Mouse (Mus musculus): Measurements from ENCODE around the gene Rnf113a2. TPM values are rescaled to one million over a fixed set of nuclear protein-coding genes. Genes with fewer than 3 reads are reported as not detected.
A peak's percentile ranks its signal among the peaks of the same experiment; 100 is the strongest.

Gene Rnf113a2
- polyA plus RNA-seq, 2 experiments = 18.1 to 24.5 TPM

- no peaks in the 10 kb centered on the region for H3K27me3 ChIP-seq (ENCODE audit: control insufficient read depth, insufficient read depth, low read length)
- peak overlapping the region; percentile 60 for H3K4me3 ChIP-seq (replicated peaks; ENCODE audit: low read length)
- ATAC-seq (ENCODE audit: low FRiP score, low read depth) (no peak), DNase-seq (ENCODE audit: low spot score) (no peak)
- peak overlapping the region; percentile 49; the same call in 1 of the 2 replicates for H3K27ac ChIP-seq (replicated peaks; ENCODE audit: low read depth, low read length)
- no peak for TF ChIP-seq POLR2A (IDR thresholded peaks at IDR 0.05; ENCODE audit: borderline replicate concordance, extremely low read depth, insufficient read depth, insufficient read length)
- under 1% methylated on average over 6 of the region's 6 CpGs for WGBS
- peak overlapping the region; percentile 57 for H3K9ac ChIP-seq (ENCODE audit: low read depth, low read length, severe bottlenecking)
- H3K9me3 ChIP-seq (ENCODE audit: control insufficient read depth, low read length) = no peaks in the 10 kb centered on the region
- 0 out of 2 replicates have a peak, but pooled peaks cover 6% of the 10 kb centered on the region for H3K4me1 ChIP-seq (ENCODE audit: control insufficient read depth, insufficient read depth, low read length)
- no peaks in the 10 kb centered on the region for H3K36me3 ChIP-seq (ENCODE audit: control insufficient read depth, insufficient read depth, low read length)
- peak overlapping the region; percentile 90 for H3K4me2 ChIP-seq (replicated peaks; ENCODE audit: low read depth, low read length, severe bottlenecking)
Observed at GRCm38 (mm10) chr12:84450351-84450717, 33.3 kb downstream of the Rnf113a2 start.

DNA sequence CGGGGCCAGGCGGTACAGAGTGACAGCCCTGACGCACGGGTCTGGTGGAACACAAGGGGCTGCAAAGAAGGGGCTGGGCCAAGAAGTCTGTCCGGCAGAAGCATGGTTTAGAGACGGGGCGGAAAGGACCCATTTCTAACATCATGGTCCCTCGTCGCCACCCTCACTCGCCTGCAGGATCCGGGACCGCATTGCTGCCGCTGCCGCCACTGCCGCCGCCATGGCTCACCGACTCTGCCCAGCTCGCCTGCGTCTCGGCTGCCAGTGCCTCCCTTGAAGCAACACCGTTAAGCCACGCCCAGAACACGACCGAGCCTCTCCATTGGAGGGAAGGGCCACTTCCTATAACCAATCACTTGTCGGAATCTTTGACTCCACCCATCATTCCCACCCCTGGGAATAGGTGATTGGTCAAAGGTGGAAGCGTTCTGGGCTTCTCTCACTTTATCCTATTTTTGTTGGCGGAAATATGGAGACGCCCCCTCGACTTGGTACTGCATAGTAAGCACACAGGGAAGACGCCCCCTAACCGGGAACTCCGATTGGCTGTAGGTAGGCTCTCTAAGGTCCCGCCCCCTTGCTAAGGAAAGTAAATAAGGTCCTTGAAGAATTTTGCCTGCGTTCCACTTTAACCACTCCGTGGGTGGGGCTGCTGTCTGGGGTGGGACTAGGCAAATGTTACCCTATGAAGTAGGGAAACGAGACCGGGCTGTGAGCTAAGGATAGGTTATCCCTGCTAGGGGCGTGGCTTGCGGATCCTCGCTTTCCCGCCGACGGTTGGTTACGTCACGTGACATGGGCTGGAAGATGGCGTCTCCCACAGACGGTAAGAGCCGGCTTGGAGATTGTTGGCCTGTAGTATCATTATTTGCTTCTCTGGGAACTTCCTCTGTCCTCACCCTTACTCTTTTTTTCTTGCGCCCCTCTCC is 34.0 kb downstream of the Rnf113a2 start, which contains the start of the genes Aldh6a1 and Lin52:
TSS of gene Aldh6a1 (minus strand) at position 287 of the 929 bp plus-strand sequence.
TSS of gene Lin52 (plus strand) at position 705 of the 929 bp plus-strand sequence.
- Histone ChIP-seq H3K36me3 (ENCODE audit: control insufficient read depth, insufficient read depth, low read length) (no peaks in the 10 kb centered on the region), H3K9me3 (ENCODE audit: control insufficient read depth, low read length) (no peaks in the 10 kb centered on the region), H3K4me1 (ENCODE audit: control insufficient read depth, insufficient read depth, low read length) (0 out of 2 replicates have a peak, but pooled peaks cover 6% of the 10 kb centered on the region), H3K9ac (ENCODE audit: low read depth, low read length, severe bottlenecking) (peak within 1 kb of the TSS; percentile 57), H3K4me2 (replicated peaks; ENCODE audit: low read depth, low read length, severe bottlenecking) (peak within 1 kb of the TSS; percentile 90), H3K27ac (replicated peaks; ENCODE audit: low read depth, low read length) (peak within 1 kb of the TSS; percentile 49; the same call in 1 of the 2 replicates), H3K27me3 (ENCODE audit: control insufficient read depth, insufficient read depth, low read length) (no peaks in the 10 kb centered on the region), H3K4me3 (replicated peaks; ENCODE audit: low read length) (peak within 1 kb of the TSS; percentile 60)
- WGBS = under 1% methylated on average over 48 of the region's 49 CpGs
- ATAC-seq (ENCODE audit: low FRiP score, low read depth) (peak; percentile 99), DNase-seq (ENCODE audit: low spot score) (peak; percentile 100)
- 0 out of 2 replicates have a peak, but pooled peaks have one; percentile 62 for TF ChIP-seq POLR2A (IDR thresholded peaks at IDR 0.05; ENCODE audit: borderline replicate concordance, extremely low read depth, insufficient read depth, insufficient read length)

DNA sequence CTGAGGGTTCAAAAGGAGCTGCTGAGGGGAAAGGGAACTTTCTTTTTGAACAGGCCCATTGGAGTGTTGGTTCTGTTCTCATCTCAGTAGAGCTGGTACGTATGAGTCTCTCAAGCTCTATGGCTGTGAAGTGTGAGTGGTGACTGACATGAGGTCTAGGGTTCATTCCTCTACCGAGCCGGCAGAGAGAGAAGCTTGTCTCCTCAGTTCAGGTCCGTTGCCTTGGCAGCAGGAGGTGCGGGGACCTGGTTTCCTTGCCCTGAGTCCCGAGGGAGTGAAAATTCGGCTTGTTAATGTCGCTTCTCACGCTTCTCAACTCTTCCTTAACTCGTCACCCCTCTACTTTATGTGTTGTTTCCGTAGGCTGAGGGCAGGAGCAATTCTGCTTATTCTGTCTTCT is 34.8 kb downstream of the Rnf113a2 start:
- Histone ChIP-seq H3K27me3 (ENCODE audit: control insufficient read depth, insufficient read depth, low read length) (no peaks in the 10 kb centered on the region), H3K36me3 (ENCODE audit: control insufficient read depth, insufficient read depth, low read length) (no peaks in the 10 kb centered on the region), H3K9me3 (ENCODE audit: control insufficient read depth, low read length) (no peaks in the 10 kb centered on the region), H3K4me2 (replicated peaks; ENCODE audit: low read depth, low read length, severe bottlenecking) (peak overlapping the region; percentile 74), H3K9ac (ENCODE audit: low read depth, low read length, severe bottlenecking) (peak overlapping the region; percentile 53), H3K4me3 (replicated peaks; ENCODE audit: low read length) (peak overlapping the region; percentile 60), H3K4me1 (ENCODE audit: control insufficient read depth, insufficient read depth, low read length) (0 out of 2 replicates have a peak, but pooled peaks cover 6% of the 10 kb centered on the region), H3K27ac (replicated peaks; ENCODE audit: low read depth, low read length) (no peak overlapping the region)
- no peak for TF ChIP-seq POLR2A (IDR thresholded peaks at IDR 0.05; ENCODE audit: borderline replicate concordance, extremely low read depth, insufficient read depth, insufficient read length)
- ATAC-seq (ENCODE audit: low FRiP score, low read depth) = no peak
- under 1% methylated on average over 11 of the region's 11 CpGs for WGBS
- peak; percentile 2 for DNase-seq (ENCODE audit: low spot score)

- H3K4me2 ChIP-seq (replicated peaks; ENCODE audit: low read depth, low read length, severe bottlenecking) = no peak overlapping the region
- H3K9me3 ChIP-seq (ENCODE audit: control insufficient read depth, low read length) = no peaks in the 10 kb centered on the region
- H3K27me3 ChIP-seq (ENCODE audit: control insufficient read depth, insufficient read depth, low read length) = no peaks in the 10 kb centered on the region
- no peak for TF ChIP-seq POLR2A (IDR thresholded peaks at IDR 0.05; ENCODE audit: borderline replicate concordance, extremely low read depth, insufficient read depth, insufficient read length)
- H3K36me3 ChIP-seq (ENCODE audit: control insufficient read depth, insufficient read depth, low read length) = peaks cover 35% of the 10 kb centered on the region
- no peak overlapping the region for H3K27ac ChIP-seq (replicated peaks; ENCODE audit: low read depth, low read length)
- WGBS = 90% methylated on average over 3 of the region's 3 CpGs
- DNase-seq (ENCODE audit: low spot score) (no peak), ATAC-seq (ENCODE audit: low FRiP score, low read depth) (no peak)
- no peak overlapping the region for H3K9ac ChIP-seq (ENCODE audit: low read depth, low read length, severe bottlenecking)
- no peaks in the 10 kb centered on the region for H3K4me1 ChIP-seq (ENCODE audit: control insufficient read depth, insufficient read depth, low read length)
- no peak overlapping the region for H3K4me3 ChIP-seq (replicated peaks; ENCODE audit: low read length)
Observed at GRCm38 (mm10) chr12:84456911-84457310, 39.9 kb downstream of the Rnf113a2 start.

DNA sequence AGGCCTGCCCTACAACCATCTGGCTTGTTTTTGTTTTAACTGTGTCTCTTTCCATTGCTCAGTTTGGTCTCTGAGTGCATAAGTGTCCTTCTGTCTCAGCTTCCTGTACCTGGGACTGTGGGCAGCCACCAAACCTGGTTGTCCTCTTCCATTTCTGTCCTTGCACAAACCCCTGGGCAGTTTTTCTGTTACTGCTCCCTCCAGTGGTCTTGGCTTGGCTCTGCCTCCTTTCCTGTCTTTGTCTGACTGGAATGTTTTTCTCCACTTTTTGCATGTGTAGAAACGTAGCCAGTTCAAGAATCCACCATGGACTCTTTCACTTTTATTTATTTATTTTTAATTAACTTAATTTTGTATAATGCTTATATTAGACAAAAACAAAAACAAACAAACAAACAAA is 42.8 kb downstream of the Rnf113a2 start:
- no peak overlapping the region for H3K4me2 ChIP-seq (replicated peaks; ENCODE audit: low read depth, low read length, severe bottlenecking)
- H3K27me3 ChIP-seq (ENCODE audit: control insufficient read depth, insufficient read depth, low read length) = no peaks in the 10 kb centered on the region
- H3K27ac ChIP-seq (replicated peaks; ENCODE audit: low read depth, low read length) = no peak overlapping the region
- WGBS = 59% methylated on average over 1 of the region's 1 CpGs
- no peak for TF ChIP-seq POLR2A (IDR thresholded peaks at IDR 0.05; ENCODE audit: borderline replicate concordance, extremely low read depth, insufficient read depth, insufficient read length)
- no peaks in the 10 kb centered on the region for H3K4me1 ChIP-seq (ENCODE audit: control insufficient read depth, insufficient read depth, low read length)
- no peak overlapping the region for H3K4me3 ChIP-seq (replicated peaks; ENCODE audit: low read length)
- peaks cover 58% of the 10 kb centered on the region for H3K36me3 ChIP-seq (ENCODE audit: control insufficient read depth, insufficient read depth, low read length)
- H3K9ac ChIP-seq (ENCODE audit: low read depth, low read length, severe bottlenecking) = no peak overlapping the region
- no peaks in the 10 kb centered on the region for H3K9me3 ChIP-seq (ENCODE audit: control insufficient read depth, low read length)
- DNase-seq (ENCODE audit: low spot score) = no peak
- ATAC-seq (ENCODE audit: low FRiP score, low read depth) = no peak
